Mouse (Mus musculus) left cerebral cortex, adult 11 months (tissue): ENCODE results near the gene Map3k14.
A peak's percentile ranks its signal among the peaks of the same experiment; 100 is the strongest.
"Not testable (repeated sequence)": the region's sequence is repeated elsewhere in the genome, so short reads cannot be mapped to it uniquely, and the experiment has no call there.

Experiments
- DNase-seq: peaks from one replicate; pipeline ENCODE4 v3.0.0; 2022; ENCODE audit warnings: low spot score

Gene Map3k14

GRCm38 (mm10) chr11:103267346-103268219 is at the start of gene Map3k14:
Gene Map3k14, minus strand, starts transcription at chr11:103267472.
- DNase-seq, result peak; percentile 99

DNA sequence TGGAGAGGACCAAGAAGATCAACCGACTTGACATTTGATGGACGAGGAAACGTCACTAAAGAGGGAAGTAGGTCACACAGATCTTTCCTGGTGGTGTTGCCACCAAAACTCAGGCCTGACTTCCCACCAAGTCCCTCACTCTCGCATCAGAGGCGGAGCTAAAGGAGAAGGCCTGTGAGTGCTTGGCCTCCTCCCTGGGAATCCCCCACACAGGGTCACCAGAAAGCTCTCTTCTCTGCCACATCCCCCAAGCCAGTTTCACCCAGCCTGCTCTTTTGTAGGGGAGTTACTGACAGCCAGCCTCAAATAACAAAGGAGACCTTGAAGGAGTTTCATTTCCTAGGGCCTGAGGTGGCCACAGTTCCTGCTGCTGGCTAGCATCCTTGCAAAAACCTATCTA is 48.1 kb upstream of the Map3k14 start:
- DNase-seq, result no peak

GRCm38 (mm10) chr11:103314736-103315374 is 47.6 kb upstream of the Map3k14 start:
- no peak for DNase-seq

DNA sequence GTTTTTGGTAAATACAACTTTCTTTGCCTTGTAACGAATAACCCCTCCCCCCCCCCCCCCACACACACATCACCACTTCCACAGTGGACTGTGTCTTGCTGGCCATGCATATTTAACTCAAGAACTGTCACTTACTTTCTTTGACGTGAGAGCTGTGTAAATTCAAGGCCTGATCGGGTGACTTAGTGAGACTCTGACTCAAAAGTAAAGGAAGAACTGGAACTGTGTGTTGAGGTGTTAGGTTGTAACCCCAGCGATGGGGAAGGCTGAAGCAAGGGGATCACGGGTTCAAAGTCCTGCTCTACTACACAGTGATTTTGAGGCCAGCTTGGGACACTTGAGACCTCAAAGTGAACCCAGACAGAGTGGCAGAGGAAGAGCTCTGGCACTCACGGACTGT is 46.3 kb upstream of the Map3k14 start:
- DNase-seq, result no peak

GRCm38 (mm10) chr11:103312655-103313255 is 45.5 kb upstream of the Map3k14 start:
- DNase-seq, result no peak

DNA sequence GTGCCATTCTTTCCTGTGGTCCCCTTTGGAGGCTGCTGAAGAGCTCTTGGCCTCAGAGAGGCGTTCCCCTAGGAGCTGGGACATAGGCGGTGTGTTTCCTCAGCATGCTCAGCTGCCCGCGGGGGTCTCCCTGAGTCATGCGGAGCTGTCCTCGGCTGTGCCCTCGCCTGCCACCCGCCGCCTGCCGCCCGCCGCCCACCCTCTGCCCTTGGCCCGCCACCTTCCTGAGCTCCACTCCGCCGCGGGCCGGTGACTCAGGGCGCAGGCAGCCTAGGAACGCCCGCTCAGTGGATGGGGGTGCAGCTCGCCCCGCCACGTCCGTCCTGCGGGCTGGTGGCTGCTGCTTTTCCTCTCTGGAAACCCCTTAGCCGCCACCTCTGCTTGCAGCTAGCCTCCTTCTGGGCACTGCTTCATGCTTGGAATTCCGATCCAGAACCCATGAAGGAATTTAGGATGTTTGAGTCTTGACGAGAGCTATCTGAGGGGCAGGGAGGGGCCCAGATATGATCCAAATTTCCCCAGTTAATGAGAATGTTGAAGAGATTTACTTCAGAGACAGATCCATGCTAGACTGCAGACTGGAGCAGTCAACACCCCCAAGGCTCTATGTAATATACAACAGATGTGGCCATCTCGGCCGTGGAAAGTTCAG is 44.8 kb upstream of the Map3k14 start:
- no peak for DNase-seq

DNA sequence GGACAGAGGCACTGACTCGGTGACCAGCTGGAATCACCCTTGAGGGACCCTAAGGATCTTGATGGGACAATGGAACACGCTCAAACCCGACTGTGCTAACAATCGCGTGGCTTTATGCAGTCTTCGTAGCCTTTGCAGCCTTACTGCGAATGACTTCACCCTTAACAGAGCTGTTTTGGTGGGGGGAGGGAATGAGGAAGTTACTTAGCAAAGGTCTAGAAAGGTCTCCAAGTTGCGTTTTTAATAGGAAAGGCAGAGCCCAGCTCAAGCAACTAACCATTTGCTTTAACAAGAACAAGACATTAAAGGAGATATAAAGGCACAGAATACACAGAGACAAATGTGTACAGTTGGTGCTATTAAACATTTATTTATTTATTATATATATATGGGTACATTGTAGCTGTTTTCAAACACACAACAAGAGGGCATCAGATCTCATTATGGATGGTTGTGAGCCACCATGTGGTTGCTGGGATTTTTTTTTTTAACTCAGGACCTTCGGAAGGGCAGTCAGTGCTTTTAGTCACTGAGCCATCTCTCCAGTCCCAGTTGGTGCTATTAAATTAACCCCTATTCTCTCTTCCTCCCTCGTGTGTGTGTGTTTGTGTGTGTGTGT is 42.8 kb upstream of the Map3k14 start:
- DNase-seq, result no peak

GRCm38 (mm10) chr11:103307910-103308309 is 40.6 kb upstream of the Map3k14 start:
- DNase-seq, result no peak

GRCm38 (mm10) chr11:103304525-103304924 is 37.3 kb upstream of the Map3k14 start:
- no peak for DNase-seq

DNA sequence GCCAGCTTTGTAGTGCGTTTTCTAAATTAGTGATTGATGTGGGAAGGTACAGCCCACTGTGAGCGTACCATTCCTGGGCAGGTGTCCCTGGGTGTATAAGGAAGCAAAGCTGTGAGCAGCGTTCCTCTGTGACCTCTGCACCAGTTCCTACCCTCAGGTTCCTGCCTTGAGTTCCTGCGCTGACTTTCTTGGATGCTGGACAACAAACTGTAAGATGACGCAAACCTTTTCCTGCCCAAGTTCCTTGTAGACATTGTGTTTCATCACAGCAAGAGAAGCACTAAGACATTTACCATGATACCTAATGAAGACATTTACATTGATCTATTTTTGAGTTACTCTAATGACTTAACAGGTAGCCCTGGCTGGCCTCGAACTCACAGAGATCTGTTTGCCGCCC is 27.5 kb upstream of the Map3k14 start:
- DNase-seq, result no peak

DNA sequence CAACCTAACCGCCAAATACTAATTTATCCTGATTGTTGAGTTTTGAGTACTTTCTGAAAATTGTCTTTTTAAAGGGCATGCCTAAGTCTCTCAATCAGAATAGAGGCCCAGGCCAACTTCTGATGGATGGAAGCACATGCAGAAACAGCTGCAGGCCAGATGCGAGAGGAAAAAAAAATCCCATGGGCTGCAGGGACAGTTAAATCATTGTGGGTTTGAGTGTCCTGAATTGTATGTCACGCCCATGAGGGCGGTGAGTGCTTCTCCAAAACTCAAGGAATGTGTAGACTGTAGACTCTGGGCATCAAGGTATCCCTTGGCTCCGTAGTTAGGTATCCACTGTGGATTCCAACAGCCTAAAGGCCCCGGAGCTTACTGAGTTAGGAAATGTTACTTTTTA is 26.8 kb upstream of the Map3k14 start:
- no peak for DNase-seq

GRCm38 (mm10) chr11:103292890-103293287 is 25.6 kb upstream of the Map3k14 start:
- DNase-seq, result no peak

DNA sequence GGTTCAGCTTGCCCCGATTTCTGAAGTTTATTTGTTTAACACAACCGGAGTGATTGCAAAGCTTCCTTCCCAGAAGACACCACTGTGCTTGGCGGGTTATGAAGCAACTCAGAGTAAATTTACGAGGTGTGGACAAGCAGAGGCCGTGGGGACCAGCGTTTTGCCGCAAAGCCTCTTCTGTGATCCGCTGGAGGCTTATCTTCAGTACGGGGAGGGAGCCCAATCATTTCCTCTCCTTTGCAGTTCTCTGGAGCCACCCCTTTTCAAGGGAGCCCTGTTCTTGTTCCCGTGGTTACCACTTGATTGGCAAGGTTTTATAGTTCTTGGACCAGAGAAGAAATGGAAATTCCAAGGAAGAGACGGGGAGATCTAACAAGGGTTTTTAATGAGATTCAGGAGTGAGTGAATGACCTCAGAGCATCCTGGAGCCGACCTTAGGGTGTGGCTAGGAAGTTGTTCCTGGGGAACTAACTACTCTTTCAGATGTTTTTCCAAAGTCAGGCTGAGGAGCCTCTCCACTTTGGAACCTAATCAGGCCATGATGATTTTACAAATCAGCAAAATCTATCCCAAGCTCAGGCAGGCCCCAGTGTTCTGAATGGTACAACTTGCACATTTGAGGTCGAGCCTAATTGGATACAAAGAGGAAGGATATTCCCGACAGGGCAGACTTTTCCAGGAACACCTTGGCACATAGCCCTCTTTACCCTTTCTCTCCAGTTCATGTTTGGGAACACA is 25.0 kb upstream of the Map3k14 start:
- DNase-seq, result no peak

DNA sequence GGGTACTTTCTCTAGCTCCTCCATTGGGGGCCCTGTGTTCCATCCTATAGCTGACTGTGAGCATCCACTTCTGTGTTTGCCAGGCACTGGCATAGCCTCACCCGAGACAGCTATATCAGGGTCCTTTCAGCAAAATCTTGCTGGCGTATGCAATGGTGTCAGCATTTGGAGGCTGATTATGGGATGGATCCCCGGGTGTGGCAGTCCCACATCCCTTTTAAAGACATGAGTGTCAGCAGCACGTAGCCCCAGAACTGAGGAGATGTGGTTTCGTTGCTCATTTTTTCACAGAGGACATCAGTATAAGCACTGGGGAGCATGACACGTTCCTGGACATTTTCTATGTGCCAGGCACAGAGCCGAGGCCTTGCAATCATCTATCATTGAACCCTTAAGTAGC is 23.6 kb upstream of the Map3k14 start:
- not testable (repeated sequence) for DNase-seq

DNA sequence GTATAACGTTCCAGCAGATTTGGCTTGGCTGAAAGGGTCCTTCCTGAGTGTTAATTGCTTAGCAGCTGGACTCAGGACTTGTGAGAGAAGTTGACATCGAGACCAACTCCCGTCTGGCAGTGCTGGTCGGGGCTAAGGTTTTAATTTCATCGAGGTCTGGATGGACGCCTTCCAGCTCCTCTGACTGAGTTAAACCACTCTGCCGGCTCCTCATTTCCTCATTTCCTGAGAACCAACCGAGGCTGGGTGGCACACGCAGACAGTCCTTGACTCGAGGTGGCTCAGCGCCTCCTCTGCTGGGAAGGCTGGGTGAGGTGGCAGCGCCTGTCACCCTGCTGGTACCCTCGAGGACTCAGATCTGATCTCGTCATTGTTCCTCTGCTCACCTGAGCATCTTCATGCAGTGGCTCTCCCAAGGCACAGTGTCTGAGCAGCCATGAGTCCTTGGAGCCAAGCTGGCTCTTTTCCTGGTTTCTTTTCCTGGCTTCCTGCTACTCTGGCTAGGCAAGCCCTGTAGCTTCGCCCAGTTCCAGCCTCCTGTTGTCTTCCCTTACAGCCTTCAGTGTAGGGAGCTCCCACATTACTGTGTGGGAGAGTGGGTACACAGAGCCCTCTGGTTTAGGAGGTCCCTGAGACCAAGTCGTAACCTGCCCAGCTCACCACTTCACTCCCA is 21.2 kb upstream of the Map3k14 start:
- DNase-seq, result no peak

DNA sequence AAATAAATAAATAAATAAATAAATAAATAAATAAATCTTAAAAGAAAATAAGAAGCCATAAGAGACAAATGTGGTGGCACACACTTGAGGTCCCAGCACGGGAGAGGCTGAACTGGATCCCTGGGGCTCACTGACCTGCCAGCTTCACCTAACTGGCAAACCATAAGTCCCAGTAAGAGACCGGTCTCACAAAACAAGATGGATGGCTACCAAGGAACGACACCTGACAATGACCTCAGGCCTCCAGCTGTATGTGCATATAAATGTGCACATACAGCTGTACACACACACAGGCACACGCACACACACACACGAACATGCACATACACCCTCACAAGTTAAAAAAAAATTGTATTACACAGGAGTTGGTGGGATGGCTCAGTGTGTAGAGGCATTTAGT is 19.6 kb upstream of the Map3k14 start:
- DNase-seq, result no peak

GRCm38 (mm10) chr11:103285951-103286350 is 18.7 kb upstream of the Map3k14 start:
- no peak for DNase-seq

DNA sequence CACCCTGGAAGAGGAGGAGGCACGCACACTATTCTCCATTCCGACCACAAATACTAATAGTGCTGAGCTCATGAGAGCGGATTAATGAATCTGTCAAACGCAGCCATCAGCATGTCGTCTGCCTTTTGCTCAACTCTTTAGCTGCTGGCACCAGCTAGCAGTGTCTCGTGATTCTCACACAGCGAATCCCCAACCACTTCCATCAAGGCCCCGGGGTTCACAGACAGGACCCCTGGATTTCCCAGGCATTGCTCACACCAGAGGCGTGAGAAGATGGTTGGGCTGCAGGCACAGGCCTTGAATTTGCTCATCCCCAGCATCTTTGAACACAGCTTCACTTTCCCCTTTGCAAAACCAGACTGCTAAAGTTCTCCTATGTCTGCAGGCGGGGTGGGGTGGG is 18.0 kb upstream of the Map3k14 start:
- no peak for DNase-seq

DNA sequence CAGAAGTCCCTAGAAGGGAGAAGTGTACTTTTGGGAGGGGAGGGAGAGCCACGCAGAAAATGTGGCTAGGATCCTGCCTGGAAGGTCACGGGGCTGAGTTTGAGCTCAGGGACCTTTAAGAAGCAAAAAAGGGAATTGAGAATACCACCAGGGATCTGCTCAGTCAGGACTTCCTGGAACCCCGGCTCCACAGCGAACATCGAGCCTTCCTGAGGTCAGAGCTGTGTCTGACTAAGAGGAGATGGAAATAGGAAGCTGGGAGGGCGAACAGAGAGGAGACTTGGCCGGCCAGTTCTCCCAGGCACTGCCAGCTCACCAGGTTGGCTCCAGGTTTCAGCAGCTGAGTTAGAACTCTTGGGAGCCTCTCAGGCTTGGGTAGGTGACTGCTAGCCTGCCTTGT is 14.5 kb upstream of the Map3k14 start:
- DNase-seq, result no peak

DNA sequence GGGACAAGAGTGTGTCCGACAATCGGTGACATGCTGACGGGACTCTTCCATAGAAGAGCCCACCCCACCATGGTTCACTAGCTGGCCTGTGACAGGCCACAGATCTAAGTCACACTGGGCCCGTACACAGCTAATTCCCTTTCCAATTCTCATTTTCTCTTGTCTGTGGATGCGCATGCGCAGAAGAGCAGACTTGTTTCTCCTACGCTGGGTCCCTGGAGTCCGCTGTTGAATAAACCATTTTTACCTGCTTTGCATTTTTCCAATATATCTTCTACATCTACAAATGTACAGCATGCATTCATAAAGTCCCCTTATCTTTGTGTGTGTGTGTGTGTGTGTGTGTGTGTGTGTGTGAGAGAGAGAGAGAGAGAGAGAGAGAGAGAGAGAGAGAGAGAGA is 9.2 kb upstream of the Map3k14 start:
- DNase-seq, result no peak

- DNase-seq, result no peak
Measured at GRCm38 (mm10) chr11:103272888-103273287, 5.6 kb upstream of the Map3k14 start.
